Mouse (Mus musculus): Measurements from ENCODE around the gene Spi1.

The Spi1 gene

GRCm38 (mm10) chr2:91125101-91125500 is 42.9 kb downstream of the Spi1 start:
- DNase-seq (ENCODE audit: low spot score in 2 of 2): no peak

- no peak for DNase-seq (ENCODE audit: low spot score in 2 of 2)
These were observed 46.6 kb downstream of the Spi1 start for GRCm38 (mm10) chr2:91128761-91129160.

GRCm38 (mm10) chr2:91130126-91130525 is 47.9 kb downstream of the Spi1 start:
- no peak for DNase-seq (ENCODE audit: low spot score in 2 of 2)

DNA sequence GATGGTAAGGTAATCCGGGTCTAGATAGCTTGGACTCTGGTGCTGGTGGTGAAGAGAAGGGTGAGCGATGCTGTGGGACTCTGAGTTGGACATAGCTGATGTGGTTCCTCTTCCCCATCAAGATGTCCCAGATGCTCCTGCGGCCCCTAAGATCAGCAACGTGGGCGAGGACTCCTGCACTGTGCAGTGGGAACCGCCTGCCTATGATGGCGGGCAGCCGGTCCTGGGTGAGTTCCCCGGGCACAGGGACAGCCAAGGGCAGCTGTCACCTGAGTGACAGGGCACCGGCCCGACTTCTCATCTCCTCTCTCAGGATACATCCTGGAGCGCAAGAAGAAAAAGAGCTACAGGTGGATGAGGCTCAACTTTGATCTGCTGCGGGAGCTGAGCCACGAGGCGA is 49.1 kb downstream of the Spi1 start:
- no peak for DNase-seq (ENCODE audit: low spot score in 2 of 2)

- DNase-seq (ENCODE audit: low spot score in 2 of 2): no peak
These were observed 49.8 kb downstream of the Spi1 start for GRCm38 (mm10) chr2:91132035-91132434.

GRCm38 (mm10) chr2:91136513-91137412 is 54.6 kb downstream of the Spi1 start:
- DNase-seq (ENCODE audit: low spot score in 2 of 2): no peak

GRCm38 (mm10) chr2:91137481-91137880 is 55.3 kb downstream of the Spi1 start:
- DNase-seq (ENCODE audit: low spot score in 2 of 2): no peak

DNA sequence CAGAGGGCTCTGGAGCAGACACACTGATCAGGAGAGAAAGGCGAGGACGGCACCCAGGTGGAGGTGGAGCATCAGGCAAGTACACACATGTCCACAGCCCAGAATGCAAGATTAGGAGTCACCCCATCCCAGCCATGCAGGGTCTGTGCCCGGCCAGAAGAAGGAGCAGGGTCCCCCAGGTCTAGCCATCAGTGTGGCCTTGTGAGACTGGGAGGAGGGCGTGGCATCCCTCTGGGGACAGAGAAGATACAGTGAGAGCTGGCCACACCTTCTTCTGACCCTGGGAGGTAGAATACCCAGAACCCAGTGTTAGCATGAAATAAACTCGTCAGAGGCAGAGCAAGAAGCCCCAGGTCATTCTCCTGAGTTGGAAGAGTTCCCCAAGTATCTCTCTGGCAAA is 57.1 kb downstream of the Spi1 start:
- no peak for DNase-seq (ENCODE audit: low spot score in 2 of 2)

DNA sequence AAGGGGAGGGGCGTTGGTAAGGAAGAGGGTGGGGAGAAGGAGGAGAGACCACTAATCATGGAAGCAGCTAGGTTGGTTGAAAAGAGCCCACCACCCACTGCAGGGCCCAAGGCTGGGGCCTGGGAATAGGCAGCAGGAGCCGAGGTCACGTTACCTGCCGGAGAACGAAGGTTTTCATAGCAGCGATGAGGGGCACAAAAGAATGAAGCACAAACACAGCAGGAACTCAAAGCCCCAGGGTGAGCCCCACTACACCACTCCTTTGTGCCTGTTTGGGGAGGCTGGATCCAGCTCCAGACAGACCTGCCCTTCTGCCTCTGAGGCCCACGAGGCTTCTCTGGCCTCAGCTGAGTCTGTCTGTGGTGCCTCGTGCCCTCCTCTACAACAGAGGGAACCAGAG is 57.6 kb downstream of the Spi1 start:
- no peak for DNase-seq (ENCODE audit: low spot score in 2 of 2)

DNA sequence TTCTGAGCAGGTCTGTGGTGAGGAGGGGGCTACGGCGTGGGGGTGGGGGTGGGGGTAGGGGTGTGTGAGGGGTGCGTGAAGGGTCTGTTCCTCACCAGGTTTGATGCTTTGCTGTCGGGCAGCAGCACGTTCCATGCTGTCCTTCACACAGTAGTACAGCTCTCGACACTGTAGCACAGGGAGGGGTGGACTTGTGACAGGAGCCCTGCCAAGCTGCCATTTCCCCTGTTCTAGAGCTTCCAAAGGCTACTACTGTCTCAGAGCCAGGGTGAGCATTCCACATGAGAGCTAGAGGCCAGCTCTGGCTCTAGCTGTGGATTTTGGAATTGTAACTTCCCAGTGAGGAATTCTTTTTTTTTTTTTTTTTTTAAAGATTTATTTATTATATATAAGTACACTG is 60.7 kb downstream of the Spi1 start:
- no peak for DNase-seq (ENCODE audit: low spot score in 2 of 2)

- DNase-seq (ENCODE audit: low spot score in 2 of 2): no peak
These were observed 61.2 kb downstream of the Spi1 start for GRCm38 (mm10) chr2:91143401-91143800.

DNA sequence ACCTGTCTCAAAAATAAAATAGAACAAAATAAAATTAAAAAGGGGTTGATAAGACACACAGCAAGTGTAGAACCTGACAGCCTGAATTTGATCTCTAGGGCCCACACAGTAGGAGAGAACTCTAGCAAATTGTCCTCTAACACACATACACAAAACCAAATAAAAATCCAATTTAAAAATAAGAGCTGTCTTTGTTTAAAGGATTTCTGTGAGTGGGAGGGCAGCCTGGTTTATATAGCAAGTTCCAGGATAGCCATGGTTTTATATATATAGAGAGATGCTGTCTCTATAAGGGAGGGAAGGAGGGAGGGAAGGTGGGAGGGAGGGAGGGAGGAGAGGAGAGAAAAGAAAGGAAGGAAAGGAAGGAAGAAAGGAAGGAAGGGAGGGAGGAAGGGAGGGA is 65.9 kb downstream of the Spi1 start:
- DNase-seq (ENCODE audit: low spot score in 2 of 2): no peak

DNA sequence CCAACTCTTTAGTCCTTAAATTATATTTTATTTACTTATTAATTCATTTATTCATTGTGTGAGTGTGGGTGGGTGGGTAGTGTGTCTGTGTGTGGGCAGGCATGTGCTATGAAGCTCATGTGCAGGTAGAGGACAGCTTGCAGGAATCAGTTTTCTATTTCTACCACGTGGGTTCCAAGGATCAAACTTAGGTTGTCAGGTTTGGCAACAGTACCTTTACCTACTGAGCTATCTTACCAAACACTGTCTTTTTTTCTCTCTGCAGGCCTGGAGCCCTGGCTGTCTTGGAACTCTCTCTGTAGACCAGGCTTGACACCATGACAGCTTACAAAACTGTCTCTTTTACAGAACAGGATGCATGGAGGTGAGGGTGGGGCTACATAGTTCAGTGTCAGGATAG is 69.1 kb downstream of the Spi1 start:
- no peak for DNase-seq (ENCODE audit: low spot score in 2 of 2)

DNA sequence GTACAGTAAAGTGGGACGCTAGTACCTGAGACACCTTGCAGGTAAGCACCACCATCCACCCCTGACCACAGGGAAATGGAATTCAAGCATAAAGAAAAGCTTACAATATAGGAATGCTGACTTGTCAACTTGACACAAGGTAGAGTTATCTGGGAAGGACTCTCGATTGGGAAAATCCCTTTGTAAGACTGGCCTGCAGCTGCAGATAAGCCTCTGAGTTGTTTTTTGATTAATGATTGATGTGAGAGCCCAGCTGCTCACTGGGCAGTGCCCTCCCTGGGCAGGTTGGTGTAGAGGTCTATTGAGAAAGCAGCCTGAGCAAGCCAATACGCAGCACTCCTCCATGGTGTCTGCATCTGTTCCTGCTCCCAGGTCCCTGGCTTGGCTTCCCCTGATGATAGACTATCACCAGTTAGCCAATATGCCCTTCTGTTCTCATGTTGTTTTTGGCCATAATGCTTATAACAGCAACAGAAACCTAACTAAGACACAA is 70.7 kb downstream of the Spi1 start:
- DNase-seq (ENCODE audit: low spot score in 2 of 2): no peak

DNA sequence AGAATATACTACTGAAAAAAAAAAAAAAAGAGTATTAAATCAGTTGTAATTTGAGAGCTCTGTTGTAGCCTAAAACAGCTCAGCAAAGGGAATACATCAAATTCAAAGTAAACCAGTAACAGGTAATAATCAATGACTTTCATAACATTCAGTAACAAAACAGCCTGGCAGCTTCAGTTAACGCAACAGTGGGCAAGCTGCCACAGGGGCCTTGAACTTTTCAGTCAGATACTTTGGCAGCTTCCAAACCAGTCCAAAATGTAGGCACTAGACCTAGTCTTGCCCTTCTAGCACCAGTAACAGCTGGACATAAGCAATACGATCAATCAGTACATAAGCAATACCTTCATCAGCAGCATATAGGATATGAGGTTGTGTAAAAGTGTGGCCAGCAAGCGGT is 71.9 kb downstream of the Spi1 start:
- no peak for DNase-seq (ENCODE audit: low spot score in 2 of 2)

GRCm38 (mm10) chr2:91157002-91157752 is 75.0 kb downstream of the Spi1 start:
- DNase-seq (ENCODE audit: low spot score in 2 of 2): no peak

DNA sequence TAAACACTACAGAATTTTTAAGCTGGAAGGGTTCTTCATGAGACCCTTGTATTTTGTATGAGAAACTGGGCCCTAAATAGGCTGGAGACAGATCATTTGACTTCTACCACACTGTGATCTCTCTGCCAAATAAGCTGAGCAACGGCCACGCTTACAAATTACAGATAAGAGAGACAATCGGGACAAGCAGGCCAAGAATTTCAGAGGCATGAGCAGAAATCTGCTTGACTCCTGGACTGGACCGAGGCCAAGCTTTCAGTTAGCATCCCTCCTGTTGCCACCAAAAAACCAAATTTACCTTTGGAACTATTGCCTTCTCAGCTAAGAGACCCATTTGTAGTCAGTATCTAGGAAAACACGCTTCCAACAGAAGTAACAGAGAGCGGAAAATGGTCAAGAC is 78.4 kb downstream of the Spi1 start:
- no peak for DNase-seq (ENCODE audit: low spot score in 2 of 2)

DNA sequence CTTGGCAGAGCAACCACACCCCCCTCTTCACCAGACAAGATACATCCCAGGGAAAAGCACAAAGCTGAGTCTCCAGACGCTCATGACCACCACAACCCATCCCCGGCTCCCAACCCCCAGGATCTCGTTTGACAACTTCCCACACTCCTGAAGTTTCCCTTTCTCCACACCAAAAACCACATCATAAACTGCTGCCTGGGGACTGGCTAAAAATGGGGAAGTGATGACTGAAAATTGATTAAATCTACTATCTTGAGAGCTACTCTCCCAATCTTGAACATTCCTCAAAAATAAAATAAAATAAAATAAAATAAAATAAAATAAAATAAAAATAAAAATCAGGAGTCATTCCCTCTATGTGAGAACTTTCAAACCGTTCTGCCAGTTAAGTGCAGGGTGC is 80.8 kb downstream of the Spi1 start:
- DNase-seq (ENCODE audit: low spot score in 2 of 2): no peak

- no peak for DNase-seq (ENCODE audit: low spot score in 2 of 2)
These were observed 81.3 kb downstream of the Spi1 start for GRCm38 (mm10) chr2:91163532-91163931.

DNA sequence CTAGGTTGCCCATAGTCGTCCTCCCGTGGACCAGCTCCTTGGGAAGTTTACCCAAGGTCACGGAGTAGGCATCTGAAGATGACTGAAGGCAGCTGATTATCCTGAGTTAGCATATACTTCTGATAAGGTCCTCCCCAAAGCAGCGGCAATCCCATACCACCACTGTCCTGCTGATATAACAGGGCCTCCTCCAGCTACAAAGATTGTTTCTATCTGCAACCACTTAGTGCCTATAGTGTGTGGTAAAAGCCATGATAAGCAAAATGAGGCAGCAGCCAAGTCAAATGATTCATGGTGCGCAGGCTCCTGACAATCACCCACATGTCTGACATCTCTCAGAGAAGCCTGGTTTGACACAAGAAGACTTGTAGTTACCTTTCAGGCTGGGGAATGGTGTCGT is 82.8 kb downstream of the Spi1 start:
- DNase-seq (ENCODE audit: low spot score in 2 of 2): no peak
